Mouse (Mus musculus): ENCODE measurements around the gene Ankrd63. TPM values are rescaled to one million over a fixed set of nuclear protein-coding genes. Genes with fewer than 3 reads are reported as not detected.

Ankrd63 gene
- total RNA-seq (2014; rRNA removed) (1.1 and 2.0 TPM in 2 replicates), polyA plus RNA-seq (2015; fragmentation: Nextera tagmentation; extraction: Ambion mirVana) (0.62 and 0.64 TPM in 2 replicates)

- H3K9ac ChIP-seq, result peak within 1 kb of the TSS; percentile 41
- H3K4me1 ChIP-seq (ENCODE audit: insufficient read depth), result peaks cover 27% of the 10 kb centered on the region
- ATAC-seq (no peak), DNase-seq (peak; percentile 50)
- peak within 1 kb of the TSS; percentile 68 for H3K4me2 ChIP-seq (ENCODE audit: low read depth)
- H3K27ac ChIP-seq (ENCODE audit: low read depth, low read length), result no peak within 1 kb of the TSS
- H3K4me3 ChIP-seq (ENCODE audit: low read depth, low read length), result peak within 1 kb of the TSS; percentile 40
- no peaks in the 10 kb centered on the region for H3K9me3 ChIP-seq (ENCODE audit: low read length)
- WGBS, result 1% methylated on average over 50 of the region's 50 CpGs
- H3K27me3 ChIP-seq (ENCODE audit: insufficient read depth, low read length), result peaks cover 60% of the 10 kb centered on the region
- TF ChIP-seq CTCF (IDR thresholded peaks at IDR 0.05; ENCODE audit: low read depth), result no peak
- no peaks in the 10 kb centered on the region for H3K36me3 ChIP-seq (ENCODE audit: insufficient read depth)
Measured at GRCm38 (mm10) chr2:118703913-118704730, at the start of gene Ankrd63. Gene Ankrd63 (minus strand): TSS chr2:118703963.

GRCm38 (mm10) chr2:118752792-118753108 is 49.0 kb upstream of the Ankrd63 start:
- 79% methylated on average over 4 of the region's 4 CpGs for WGBS
- ATAC-seq, result no peak
- Histone ChIP-seq H3K4me3 (ENCODE audit: low read depth, low read length) (no peak overlapping the region), H3K36me3 (ENCODE audit: insufficient read depth) (no peaks in the 10 kb centered on the region), H3K9ac (no peak overlapping the region), H3K9me3 (ENCODE audit: low read length) (no peaks in the 10 kb centered on the region), H3K27me3 (ENCODE audit: insufficient read depth, low read length) (no peaks in the 10 kb centered on the region), H3K4me2 (ENCODE audit: low read depth) (no peak overlapping the region), H3K27ac (ENCODE audit: low read depth, low read length) (no peak overlapping the region), H3K4me1 (ENCODE audit: insufficient read depth) (peaks cover 8% of the 10 kb centered on the region; the same call in 1 of the 2 replicates)
- DNase-seq, result no peak
- TF ChIP-seq CTCF (IDR thresholded peaks at IDR 0.05; ENCODE audit: low read depth), result no peak

GRCm38 (mm10) chr2:118751896-118752791 is 48.4 kb upstream of the Ankrd63 start:
- DNase-seq, result no peak
- Histone ChIP-seq H3K4me2 (ENCODE audit: low read depth) (no peak overlapping the region), H3K27ac (ENCODE audit: low read depth, low read length) (no peak overlapping the region), H3K27me3 (ENCODE audit: insufficient read depth, low read length) (no peaks in the 10 kb centered on the region), H3K9ac (no peak overlapping the region), H3K9me3 (ENCODE audit: low read length) (no peaks in the 10 kb centered on the region), H3K36me3 (ENCODE audit: insufficient read depth) (no peaks in the 10 kb centered on the region), H3K4me3 (ENCODE audit: low read depth, low read length) (no peak overlapping the region), H3K4me1 (ENCODE audit: insufficient read depth) (peaks cover 13% of the 10 kb centered on the region; the same call in 1 of the 2 replicates)
- WGBS, result 63% methylated on average over 16 of the region's 16 CpGs
- no peak for ATAC-seq
- TF ChIP-seq CTCF (IDR thresholded peaks at IDR 0.05; ENCODE audit: low read depth), result no peak

GRCm38 (mm10) chr2:118750476-118750875 is 46.7 kb upstream of the Ankrd63 start:
- Histone ChIP-seq H3K4me3 (ENCODE audit: low read depth, low read length) (no peak overlapping the region), H3K4me2 (ENCODE audit: low read depth) (no peak overlapping the region), H3K36me3 (ENCODE audit: insufficient read depth) (no peaks in the 10 kb centered on the region), H3K4me1 (ENCODE audit: insufficient read depth) (peaks cover 17% of the 10 kb centered on the region; the same call in 1 of the 2 replicates), H3K9me3 (ENCODE audit: low read length) (no peaks in the 10 kb centered on the region), H3K27me3 (ENCODE audit: insufficient read depth, low read length) (no peaks in the 10 kb centered on the region), H3K9ac (no peak overlapping the region), H3K27ac (ENCODE audit: low read depth, low read length) (no peak overlapping the region)
- 70% methylated on average over 8 of the region's 8 CpGs for WGBS
- no peak for DNase-seq
- no peak for ATAC-seq
- TF ChIP-seq CTCF (IDR thresholded peaks at IDR 0.05; ENCODE audit: low read depth), result no peak

- WGBS, result 22% methylated on average over 10 of the region's 10 CpGs
- Histone ChIP-seq H3K27ac (ENCODE audit: low read depth, low read length) (no peak overlapping the region), H3K9ac (no peak overlapping the region), H3K27me3 (ENCODE audit: insufficient read depth, low read length) (no peaks in the 10 kb centered on the region), H3K4me1 (ENCODE audit: insufficient read depth) (peaks cover 26% of the 10 kb centered on the region), H3K4me2 (ENCODE audit: low read depth) (0 out of 2 replicates have a peak overlapping the region, but pooled peaks have one; percentile 0), H3K9me3 (ENCODE audit: low read length) (no peaks in the 10 kb centered on the region), H3K4me3 (ENCODE audit: low read depth, low read length) (no peak overlapping the region), H3K36me3 (ENCODE audit: insufficient read depth) (no peaks in the 10 kb centered on the region)
- no peak for ATAC-seq
- no peak for TF ChIP-seq CTCF (IDR thresholded peaks at IDR 0.05; ENCODE audit: low read depth)
- no peak for DNase-seq
Measured at GRCm38 (mm10) chr2:118749341-118749884, 45.6 kb upstream of the Ankrd63 start.

- Histone ChIP-seq H3K27me3 (ENCODE audit: insufficient read depth, low read length) (no peaks in the 10 kb centered on the region), H3K4me2 (ENCODE audit: low read depth) (peak overlapping the region; percentile 97), H3K4me3 (ENCODE audit: low read depth, low read length) (peak overlapping the region; percentile 84), H3K4me1 (ENCODE audit: insufficient read depth) (peaks cover 31% of the 10 kb centered on the region), H3K9ac (no peak overlapping the region), H3K9me3 (ENCODE audit: low read length) (no peaks in the 10 kb centered on the region), H3K36me3 (ENCODE audit: insufficient read depth) (no peaks in the 10 kb centered on the region), H3K27ac (ENCODE audit: low read depth, low read length) (no peak overlapping the region)
- DNase-seq, result peak; percentile 50
- WGBS, result 23% methylated on average over 10 of the region's 10 CpGs
- ATAC-seq, result no peak
- TF ChIP-seq CTCF (IDR thresholded peaks at IDR 0.05; ENCODE audit: low read depth), result no peak
Measured at GRCm38 (mm10) chr2:118747301-118747960, 43.7 kb upstream of the Ankrd63 start.
